Mouse (Mus musculus) limb, embryonic 13.5 days (tissue): ENCODE measurements around the gene Slu7. TPM values are rescaled to one million over a fixed set of nuclear protein-coding genes. Genes with fewer than 3 reads are reported as not detected.

ENCODE experiments used
- ATAC-seq: fragments of 200-750 bp; cut with Nextera tagmentation; 2 replicates; pipeline ENCODE4 v1.8.0; 2017; ENCODE audit warnings: low read depth, moderate number of reproducible peaks, moderate TSS enrichment; ENCODE audit not compliant: low FRiP score
- H3K27ac ChIP-seq: fragments of 300-500 bp; sonication (generic); 2 replicates; pipeline ENCODE4 v1.5.1; 2015; ENCODE audit warnings: inconsistent platforms, mild to moderate bottlenecking, moderate library complexity
- H3K27me3 ChIP-seq: fragments of 300-500 bp; sonication (generic); 2 replicates; pipeline ENCODE4 v1.6.1; 2015; ENCODE audit warnings: mild to moderate bottlenecking, inconsistent platforms
- H3K36me3 ChIP-seq: fragments of 300-500 bp; sonication (generic); 2 replicates; pipeline ENCODE4 v1.6.1; 2015; ENCODE audit warnings: inconsistent platforms, mild to moderate bottlenecking, moderate library complexity
- H3K4me1 ChIP-seq: fragments of 300-500 bp; sonication (generic); 2 replicates; pipeline ENCODE4 v1.6.1; 2015; ENCODE audit warnings: inconsistent platforms
- H3K4me2 ChIP-seq: fragments of 300-500 bp; sonication (generic); replicated peaks from 2 replicates; pipeline ENCODE4 v1.6.1; 2015; ENCODE audit warnings: inconsistent platforms, mild to moderate bottlenecking, moderate library complexity
- H3K4me3 ChIP-seq: fragments of 300-500 bp; sonication (generic); 2 replicates; pipeline ENCODE4 v1.5.1; 2015; ENCODE audit warnings: moderate library complexity, mild to moderate bottlenecking, inconsistent platforms
- H3K9ac ChIP-seq: fragments of 300-500 bp; sonication (generic); 2 replicates; pipeline ENCODE4 v1.6.1; 2015; ENCODE audit warnings: mild to moderate bottlenecking, inconsistent platforms
- H3K9me3 ChIP-seq: fragments of 300-500 bp; sonication (generic); 2 replicates; pipeline ENCODE4 v1.6.1; 2016; ENCODE audit warnings: inconsistent platforms
- WGBS: fragments of 180-500 bp; shearing (Covaris S2); methylation state at CpG from one replicate; pipeline ENCODE4 v1.1.7; 2015; 5-methylcytosine and 5-hydroxymethylcytosine counted together
- polyA plus RNA-seq: library from polyadenylated mRNA; unstranded; fragments of >200 nt; fragmentation: Nextera tagmentation; extraction: Ambion mirVana; gene quantifications from 2 replicates; pipeline ENCODE4 v1.2.1, GENCODE M21; 2015

The Slu7 gene
- polyA plus RNA-seq, 1 experiment from 2014 or later = 62.9 TPM

DNA sequence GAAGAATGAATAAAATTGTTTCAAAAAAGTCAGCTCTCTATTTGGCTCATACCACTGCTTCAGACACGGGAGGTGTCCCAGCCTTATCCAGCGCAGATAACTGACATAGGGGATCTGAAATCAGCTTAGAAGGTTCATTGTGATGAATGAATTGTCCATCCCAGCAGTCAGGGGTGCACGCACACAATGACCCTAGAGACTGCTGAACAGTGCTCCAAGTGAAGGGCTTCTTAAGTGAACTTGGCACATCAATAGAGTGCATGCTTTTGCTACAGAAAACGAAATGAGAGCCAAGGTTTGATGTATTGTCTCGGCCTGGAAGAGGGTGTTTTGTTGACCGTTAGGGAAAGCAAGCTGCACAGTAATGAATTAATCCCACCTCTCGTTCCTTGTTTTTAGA lies 36.9 kb upstream of the Slu7 start:
- no peaks in the 10 kb centered on the region for H3K9me3 ChIP-seq
- H3K4me3 ChIP-seq = no peak overlapping the region
- no peaks in the 10 kb centered on the region for H3K27me3 ChIP-seq
- no peak overlapping the region for H3K27ac ChIP-seq
- no peaks in the 10 kb centered on the region for H3K4me1 ChIP-seq
- H3K9ac ChIP-seq = no peak overlapping the region
- H3K4me2 ChIP-seq = no peak overlapping the region
- ATAC-seq = no peak
- H3K36me3 ChIP-seq = no peaks in the 10 kb centered on the region
- WGBS = 78% methylated on average over 7 of the region's 7 CpGs

DNA sequence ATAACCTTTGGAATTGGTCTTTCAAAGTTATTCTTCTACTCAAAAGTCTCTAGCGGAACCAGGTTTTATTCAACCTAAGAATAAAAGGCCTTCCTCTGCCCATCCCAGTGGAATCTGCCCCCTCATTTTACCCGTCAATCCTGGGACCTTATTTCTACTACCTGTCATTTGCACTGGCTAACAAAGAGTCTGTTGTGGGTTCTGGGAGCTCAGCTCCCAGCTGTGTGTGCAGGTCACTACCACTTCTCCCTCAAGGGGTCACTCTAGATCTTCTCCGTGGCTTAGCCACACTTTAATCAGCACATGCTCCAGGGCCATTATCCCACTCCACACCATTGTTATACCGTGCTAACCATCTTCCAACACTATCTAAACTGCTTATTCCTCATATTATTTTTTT lies 34.2 kb upstream of the Slu7 start:
- H3K4me2 ChIP-seq = no peak overlapping the region
- no peaks in the 10 kb centered on the region for H3K9me3 ChIP-seq
- H3K4me1 ChIP-seq = no peaks in the 10 kb centered on the region
- ATAC-seq = no peak
- no peaks in the 10 kb centered on the region for H3K36me3 ChIP-seq
- WGBS = 55% methylated on average over 4 of the region's 4 CpGs
- H3K4me3 ChIP-seq = no peak overlapping the region
- H3K27ac ChIP-seq = no peak overlapping the region
- H3K9ac ChIP-seq = no peak overlapping the region
- no peaks in the 10 kb centered on the region for H3K27me3 ChIP-seq

- Histone ChIP-seq H3K27me3 (no peaks in the 10 kb centered on the region), H3K36me3 (no peaks in the 10 kb centered on the region), H3K27ac (no peak overlapping the region), H3K4me2 (no peak overlapping the region), H3K4me3 (no peak overlapping the region), H3K9me3 (no peaks in the 10 kb centered on the region), H3K9ac (no peak overlapping the region), H3K4me1 (no peaks in the 10 kb centered on the region)
- no peak for ATAC-seq
- 77% methylated on average over 1 of the region's 1 CpGs for WGBS
Measured at GRCm38 (mm10) chr11:43400131-43400530, 33.4 kb upstream of the Slu7 start.

- no peaks in the 10 kb centered on the region for H3K36me3 ChIP-seq
- 86% methylated on average over 15 of the region's 15 CpGs for WGBS
- no peaks in the 10 kb centered on the region for H3K4me1 ChIP-seq
- H3K27me3 ChIP-seq = no peaks in the 10 kb centered on the region
- no peak for ATAC-seq
- no peaks in the 10 kb centered on the region for H3K9me3 ChIP-seq
- H3K9ac ChIP-seq = no peak overlapping the region
- no peak overlapping the region for H3K4me3 ChIP-seq
- H3K27ac ChIP-seq = no peak overlapping the region
- no peak overlapping the region for H3K4me2 ChIP-seq
Measured at GRCm38 (mm10) chr11:43404150-43404807, 29.3 kb upstream of the Slu7 start.

- ATAC-seq = no peak
- Histone ChIP-seq H3K27me3 (no peaks in the 10 kb centered on the region), H3K4me1 (0 out of 2 replicates have a peak, but pooled peaks cover 10% of the 10 kb centered on the region), H3K4me2 (no peak overlapping the region), H3K27ac (no peak overlapping the region), H3K9ac (no peak overlapping the region), H3K4me3 (no peak overlapping the region), H3K36me3 (no peaks in the 10 kb centered on the region), H3K9me3 (no peaks in the 10 kb centered on the region)
- WGBS = 85% methylated on average over 2 of the region's 2 CpGs
Measured at GRCm38 (mm10) chr11:43408888-43409287, 24.7 kb upstream of the Slu7 start.

DNA sequence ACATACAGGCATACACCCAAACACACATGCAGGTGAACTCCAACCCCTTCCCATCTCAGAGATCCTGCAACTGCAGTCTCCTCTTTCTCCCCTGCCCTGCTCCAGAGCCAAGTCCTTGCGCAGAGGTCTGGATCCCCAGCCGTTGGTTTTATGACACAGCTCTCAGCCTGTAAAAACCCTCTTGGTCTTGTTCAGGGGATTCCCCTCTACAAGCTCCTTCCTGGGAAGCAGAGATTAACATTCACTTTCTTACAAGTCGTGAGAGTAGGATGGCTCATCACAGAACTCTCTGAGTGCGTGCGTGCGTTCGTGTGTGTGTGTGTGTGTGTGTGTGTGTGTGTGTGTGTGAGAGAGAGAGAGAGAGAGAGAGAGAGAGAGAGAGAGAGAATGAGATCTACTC lies 23.3 kb upstream of the Slu7 start:
- ATAC-seq = no peak; the same call in 1 of the 2 replicates

GRCm38 (mm10) chr11:43411413-43411812 lies 22.1 kb upstream of the Slu7 start:
- Histone ChIP-seq H3K4me1 (0 out of 2 replicates have a peak, but pooled peaks cover 10% of the 10 kb centered on the region), H3K27me3 (no peaks in the 10 kb centered on the region), H3K27ac (no peak overlapping the region), H3K9me3 (no peaks in the 10 kb centered on the region), H3K36me3 (no peaks in the 10 kb centered on the region), H3K4me3 (no peak overlapping the region), H3K4me2 (no peak overlapping the region), H3K9ac (no peak overlapping the region)
- ATAC-seq = no peak; the same call in 1 of the 2 replicates
- 3% methylated on average over 1 of the region's 1 CpGs for WGBS

More for the DNA sequence above, 23.3 kb upstream of the Slu7 start:
- Histone ChIP-seq H3K4me3 (no peak overlapping the region), H3K4me2 (no peak overlapping the region), H3K4me1 (0 out of 2 replicates have a peak, but pooled peaks cover 10% of the 10 kb centered on the region), H3K9me3 (no peaks in the 10 kb centered on the region), H3K27ac (no peak overlapping the region), H3K9ac (no peak overlapping the region), H3K36me3 (no peaks in the 10 kb centered on the region), H3K27me3 (no peaks in the 10 kb centered on the region)
- WGBS = 48% methylated on average over 7 of the region's 7 CpGs

DNA sequence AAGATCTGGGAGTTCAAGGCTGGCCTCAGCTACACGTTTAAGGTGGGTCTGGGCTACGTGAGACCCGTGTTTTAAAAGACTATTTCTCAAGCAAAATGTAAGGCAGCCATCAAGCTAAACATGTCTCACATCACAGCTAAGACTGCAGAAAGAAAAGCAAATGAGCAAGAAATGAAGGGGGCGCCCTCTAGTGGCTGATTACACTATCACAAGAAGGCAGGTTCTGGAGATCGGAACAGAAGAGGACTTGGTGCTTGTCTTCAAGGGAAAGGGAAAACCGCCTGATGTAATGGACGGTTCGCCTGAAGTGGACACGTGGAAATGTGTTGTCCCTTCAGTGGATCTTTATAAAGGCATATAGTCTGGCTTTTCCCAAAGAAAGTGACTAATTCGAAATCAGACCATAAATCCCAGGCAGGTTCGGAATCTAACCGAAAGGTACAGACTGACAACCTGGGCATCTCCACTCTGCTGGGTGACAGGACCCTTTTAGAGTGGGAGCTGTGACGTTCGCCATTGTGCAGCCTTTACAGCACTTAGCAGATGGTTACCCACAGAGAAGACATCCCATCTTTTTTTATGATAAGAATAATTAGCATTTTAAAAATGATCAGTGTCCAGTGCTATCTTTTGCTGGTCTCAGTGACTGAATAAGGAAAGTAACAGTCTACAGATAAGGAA lies 20.6 kb upstream of the Slu7 start:
- H3K27ac ChIP-seq = no peak overlapping the region
- no peak overlapping the region for H3K4me3 ChIP-seq
- no peaks in the 10 kb centered on the region for H3K9me3 ChIP-seq
- peak; percentile 42; the same call in 1 of the 2 replicates for ATAC-seq
- H3K27me3 ChIP-seq = no peaks in the 10 kb centered on the region
- no peak overlapping the region for H3K9ac ChIP-seq
- WGBS = 25% methylated on average over 14 of the region's 14 CpGs
- H3K36me3 ChIP-seq = no peaks in the 10 kb centered on the region
- no peak overlapping the region for H3K4me2 ChIP-seq
- H3K4me1 ChIP-seq = 0 out of 2 replicates have a peak, but pooled peaks cover 10% of the 10 kb centered on the region

DNA sequence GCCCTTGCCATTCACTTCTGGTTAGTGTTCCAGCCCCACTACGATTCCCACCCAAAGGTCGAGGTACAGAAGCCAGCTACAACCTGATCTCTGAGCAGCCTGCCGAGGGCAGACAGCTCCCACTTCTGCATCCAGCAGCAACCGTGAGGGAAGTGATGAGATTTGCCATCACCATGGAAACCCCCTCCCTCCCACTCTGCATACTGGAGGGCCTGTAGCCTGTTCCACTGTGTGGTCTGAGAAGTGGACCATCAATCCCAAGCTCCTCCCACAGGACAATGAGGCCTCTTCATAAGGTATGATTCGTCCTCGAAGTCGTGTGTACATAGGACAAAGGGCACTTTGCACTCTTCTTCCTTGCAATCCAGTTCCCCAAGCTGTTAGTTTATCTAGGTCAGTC lies 16.3 kb upstream of the Slu7 start:
- 65% methylated on average over 7 of the region's 7 CpGs for WGBS
- Histone ChIP-seq H3K9me3 (no peaks in the 10 kb centered on the region), H3K27me3 (no peaks in the 10 kb centered on the region), H3K36me3 (peaks cover 7% of the 10 kb centered on the region), H3K27ac (no peak overlapping the region), H3K4me2 (no peak overlapping the region), H3K9ac (no peak overlapping the region), H3K4me1 (0 out of 2 replicates have a peak, but pooled peaks cover 1% of the 10 kb centered on the region), H3K4me3 (no peak overlapping the region)
- no peak for ATAC-seq

GRCm38 (mm10) chr11:43424386-43424785 lies 9.2 kb upstream of the Slu7 start:
- Histone ChIP-seq H3K27me3 (no peaks in the 10 kb centered on the region), H3K27ac (no peak overlapping the region), H3K9ac (no peak overlapping the region), H3K4me3 (no peak overlapping the region), H3K9me3 (no peaks in the 10 kb centered on the region), H3K4me1 (peaks cover 7% of the 10 kb centered on the region), H3K4me2 (no peak overlapping the region), H3K36me3 (peaks cover 25% of the 10 kb centered on the region)
- no peak for ATAC-seq
- WGBS = 79% methylated on average over 5 of the region's 5 CpGs

- H3K4me1 ChIP-seq = peaks cover 7% of the 10 kb centered on the region
- H3K4me2 ChIP-seq = peak overlapping the region; percentile 63
- 0 out of 2 replicates have a peak overlapping the region, but pooled peaks have one; percentile 72 for H3K9ac ChIP-seq
- H3K4me3 ChIP-seq = peak overlapping the region; percentile 60
- H3K9me3 ChIP-seq = no peaks in the 10 kb centered on the region
- no peaks in the 10 kb centered on the region for H3K27me3 ChIP-seq
- WGBS = 91% methylated on average over 9 of the region's 9 CpGs
- ATAC-seq = peak; percentile 37; the same call in 1 of the 2 replicates
- peaks cover 25% of the 10 kb centered on the region for H3K36me3 ChIP-seq
- H3K27ac ChIP-seq = no peak overlapping the region
Measured at GRCm38 (mm10) chr11:43425166-43425709, 8.3 kb upstream of the Slu7 start.

DNA sequence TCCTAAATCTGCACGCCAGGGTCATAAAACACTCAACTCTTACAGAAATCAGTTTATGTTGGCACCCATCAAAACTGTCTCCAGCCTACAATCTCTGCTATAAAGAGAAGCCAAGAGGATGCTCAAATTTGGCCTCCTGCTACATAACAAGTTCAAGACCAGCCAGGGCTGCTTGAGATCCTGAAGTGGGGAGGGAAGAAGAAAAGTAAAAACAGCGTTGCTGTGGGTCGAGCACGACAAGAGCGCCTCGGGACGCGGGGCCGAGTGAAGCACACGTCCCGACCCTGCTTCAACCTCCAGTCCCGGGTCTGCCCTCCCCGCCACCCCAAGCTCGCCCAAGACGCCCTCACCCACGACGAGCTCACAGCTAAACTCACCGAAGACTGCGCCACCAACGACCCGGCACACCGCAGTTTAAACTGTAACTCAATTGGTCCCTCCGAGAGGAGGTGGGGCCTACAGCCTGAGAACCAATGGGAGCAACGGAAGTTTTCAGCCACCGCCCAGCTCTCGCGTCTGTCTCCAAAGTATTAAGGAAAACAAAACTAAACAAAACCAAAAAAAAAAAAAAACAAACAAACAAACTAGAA lies 7.6 kb upstream of the Slu7 start, which contains the start of gene Pttg1:
Gene Pttg1 (minus strand): TSS at position 428 of the 590 bp plus-strand sequence.
- Histone ChIP-seq H3K4me3 (peak within 1 kb of the TSS; percentile 60), H3K4me2 (peak within 1 kb of the TSS; percentile 63), H3K27me3 (no peaks in the 10 kb centered on the region), H3K36me3 (peaks cover 21% of the 10 kb centered on the region), H3K4me1 (peaks cover 7% of the 10 kb centered on the region), H3K9ac (peak within 1 kb of the TSS; percentile 72), H3K9me3 (no peaks in the 10 kb centered on the region), H3K27ac (peak within 1 kb of the TSS; percentile 18; the same call in 1 of the 2 replicates)
- WGBS = 2% methylated on average over 27 of the region's 27 CpGs
- ATAC-seq = peak; percentile 96
